Comparison of ENCODE assay signal across 8 mouse cellular contexts in the genomic region with DNA sequence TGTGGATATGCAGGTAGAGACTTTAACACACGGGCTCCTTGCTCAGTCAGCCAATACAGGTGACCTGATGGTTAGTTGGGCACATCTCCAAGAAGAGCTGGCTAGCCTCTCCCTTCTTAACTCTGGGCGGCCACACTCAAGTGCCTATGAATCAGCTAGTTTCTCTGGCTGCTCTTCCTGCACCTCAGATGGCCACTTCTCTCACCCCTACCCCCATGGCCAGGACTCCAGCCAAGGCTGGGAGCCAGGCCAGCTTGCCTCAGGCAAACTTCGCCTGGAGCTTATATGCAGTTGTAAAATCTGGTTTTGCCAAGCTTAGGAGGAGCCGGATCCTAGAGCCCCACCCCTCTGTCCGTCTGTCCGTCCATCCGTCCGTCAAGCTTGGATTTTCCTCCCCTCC. TPM values are rescaled to one million over a fixed set of nuclear protein-coding genes. Genes with fewer than 3 reads are reported as not detected.
A peak's percentile ranks its signal among the peaks of the same experiment; 100 is the strongest.
DNase-seq lines count a peak whose midpoint lies in the region; ATAC-seq lines count a peak whose summit lies in the region.

No protein-coding gene starts in this region.

- peak overlapping the region; percentile 90 for H3K4me2 ChIP-seq in heart, embryonic 12.5 days
- peak overlapping the region; percentile 89 for H3K4me2 ChIP-seq in kidney, embryonic 16.5 days (replicated peaks; ENCODE audit: low read depth, low read length)

- 0 out of 2 replicates have a peak, but pooled peaks cover 9% of the 10 kb centered on the region for H3K36me3 ChIP-seq in heart, embryonic 12.5 days
- H3K36me3 ChIP-seq in kidney, embryonic 16.5 days (ENCODE audit: insufficient read depth, low read length), result no peaks in the 10 kb centered on the region

- WGBS in heart, embryonic 12.5 days, result 44% methylated on average over 8 of the region's 8 CpGs
- 37% methylated on average over 8 of the region's 8 CpGs for WGBS in kidney, embryonic 16.5 days

- peak overlapping the region; percentile 66 for H3K4me3 ChIP-seq in heart, embryonic 12.5 days
- peak overlapping the region; percentile 66 for H3K4me3 ChIP-seq in kidney, embryonic 16.5 days (ENCODE audit: low read length)

- no peak overlapping the region for H3K27ac ChIP-seq in heart, embryonic 12.5 days (ENCODE audit: poor library complexity, severe bottlenecking)
- H3K27ac ChIP-seq in kidney, embryonic 16.5 days (ENCODE audit: low read length), result no peak overlapping the region

- no peak for ATAC-seq in heart, embryonic 12.5 days (ENCODE audit: insufficient number of reproducible peaks, low FRiP score)
- ATAC-seq in kidney, embryonic 16.5 days (ENCODE audit: low FRiP score, low TSS enrichment), result no peak

- H3K9ac ChIP-seq in heart, embryonic 12.5 days, result peak overlapping the region; percentile 82; the same call in 1 of the 2 replicates
- peak overlapping the region; percentile 79 for H3K9ac ChIP-seq in kidney, embryonic 16.5 days (replicated peaks; ENCODE audit: low read length)

- peaks cover 47% of the 10 kb centered on the region for H3K4me1 ChIP-seq in heart, embryonic 12.5 days (replicated peaks)
- peaks cover 59% of the 10 kb centered on the region for H3K4me1 ChIP-seq in kidney, embryonic 16.5 days (ENCODE audit: insufficient read depth, low read length)

- peak; percentile 32 for DNase-seq in retina, postnatal 1 day
- no peak for DNase-seq in retina, embryonic 14.5 days (ENCODE audit: low spot score)
- peak; percentile 71 to 75 for DNase-seq in cerebellum, postnatal 36 days
- DNase-seq in lung, postnatal 36 days, result peak; percentile 91
- DNase-seq in urinary bladder, postnatal 36 days (ENCODE audit: low spot score in 2 of 2), result peak; percentile 69 to 86
- no peak for DNase-seq in thymus, postnatal 10 days (ENCODE audit: low spot score in 2 of 2)

- no peaks in the 10 kb centered on the region for H3K9me3 ChIP-seq in heart, embryonic 12.5 days (replicated peaks)
- H3K9me3 ChIP-seq in kidney, embryonic 16.5 days (ENCODE audit: low read length), result no peaks in the 10 kb centered on the region

- no peaks in the 10 kb centered on the region for H3K27me3 ChIP-seq in heart, embryonic 12.5 days (replicated peaks)
- peaks cover 37% of the 10 kb centered on the region for H3K27me3 ChIP-seq in kidney, embryonic 16.5 days (ENCODE audit: insufficient read depth, low read length)

RNA-seq across cellular contexts. Expression of a gene that starts 1.7 kb away (rescaled TPM):
- 67.8 and 72.8 TPM in 2 replicates for polyA plus RNA-seq in heart, embryonic 12.5 days (2016; fragmentation: Nextera tagmentation; extraction: Ambion mirVana)
- polyA plus RNA-seq in kidney, embryonic 16.5 days (2015; fragmentation: Nextera tagmentation; extraction: Ambion mirVana), result 121 and 130 TPM in 2 replicates

Comparison
In these comparisons a context has a peak if more than half of its experiments do, and no peak if none do; other contexts are left out.
1. DNase-seq: peak in retina, postnatal 1 day (single experiment), cerebellum, postnatal 36 days (2 of 2), lung, postnatal 36 days (single experiment) and urinary bladder, postnatal 36 days (2 of 2); none in retina, embryonic 14.5 days (single experiment) and thymus, postnatal 10 days (0 of 2).